Mouse (Mus musculus) olfactory bulb, adult 2 months (tissue): Measurements from ENCODE around the gene Lrtm1.

ENCODE experiments used
- CTCF ChIP-seq: fragments of 200-500 bp; IDR thresholded peaks from 2 replicates; pipeline ENCODE4 v1.5.1; 2012; ENCODE audit warnings: low read depth, mild to moderate bottlenecking, low read length, moderate library complexity; ENCODE audit not compliant: insufficient read depth
- POLR2A ChIP-seq: fragments of 200-500 bp; IDR thresholded peaks from 2 replicates; pipeline ENCODE4 v1.6.1; 2012; ENCODE audit warnings: mild to moderate bottlenecking, low read depth, low read length, moderate library complexity; ENCODE audit not compliant: insufficient read depth

- TF ChIP-seq POLR2A (no peak), CTCF (no peak)
These were observed 48.8 kb upstream of the Lrtm1 start for GRCm38 (mm10) chr14:28969247-28969646.
